Mouse (Mus musculus) hindbrain, embryonic 14.5 days (tissue): ENCODE data around the gene Cped1. TPM values are rescaled to one million over a fixed set of nuclear protein-coding genes. Genes with fewer than 3 reads are reported as not detected.

ENCODE experiments used
- ATAC-seq: fragments of 200-750 bp; cut with Nextera tagmentation; 2 replicates; pipeline ENCODE4 v1.8.0; 2017; ENCODE audit warnings: moderate number of reproducible peaks, mild to moderate bottlenecking, moderate TSS enrichment, moderate library complexity; ENCODE audit not compliant: low FRiP score
- DNase-seq: peaks from one replicate; pipeline ENCODE4 v3.0.0-alpha.2; 2015; ENCODE audit warnings: low spot score
- H3K27ac ChIP-seq: fragments of 300-500 bp; sonication (generic); 2 replicates; pipeline ENCODE4 v1.5.1; 2014; ENCODE audit warnings: mild to moderate bottlenecking, moderate library complexity
- H3K27me3 ChIP-seq: fragments of 300-500 bp; sonication (generic); 2 replicates; pipeline ENCODE4 v1.6.1; 2014; ENCODE audit warnings: mild to moderate bottlenecking, low read length, mixed read lengths; ENCODE audit not compliant: control insufficient read depth, insufficient read depth
- H3K36me3 ChIP-seq: fragments of 300-500 bp; sonication (generic); replicated peaks from 2 replicates; pipeline ENCODE4 v1.6.1; 2014; ENCODE audit not compliant: control insufficient read depth, insufficient read depth
- H3K4me1 ChIP-seq: fragments of 300-500 bp; sonication (generic); replicated peaks from 2 replicates; pipeline ENCODE4 v1.6.1; 2014; ENCODE audit warnings: antibody characterized with exemption, low read length, mixed read lengths; ENCODE audit not compliant: control insufficient read depth, insufficient read depth
- H3K4me2 ChIP-seq: fragments of 300-500 bp; sonication (generic); replicated peaks from 2 replicates; pipeline ENCODE4 v1.6.1; 2014; ENCODE audit warnings: mild to moderate bottlenecking, moderate library complexity
- H3K4me3 ChIP-seq: fragments of 300-500 bp; sonication (generic); replicated peaks from 2 replicates; pipeline ENCODE4 v1.5.1; 2014; ENCODE audit warnings: mild to moderate bottlenecking, low read length
- H3K9ac ChIP-seq: fragments of 300-500 bp; sonication (generic); 2 replicates; pipeline ENCODE4 v1.6.1; 2014
- H3K9me3 ChIP-seq: fragments of 300-500 bp; sonication (generic); 2 replicates; pipeline ENCODE4 v1.6.1; 2016; ENCODE audit warnings: low read length; ENCODE audit not compliant: control insufficient read depth
- WGBS: fragments of 180-500 bp; shearing (Covaris S2); extraction: QIAGEN DNeasy Blood & Tissue Kit; methylation state at CpG from one replicate; pipeline ENCODE4 v1.1.7; 2014; 5-methylcytosine and 5-hydroxymethylcytosine counted together
- polyA plus RNA-seq: library from polyadenylated mRNA; unstranded; fragments of >200 nt; fragmentation: Nextera tagmentation; extraction: Ambion mirVana; gene quantifications from 2 replicates; pipeline ENCODE4 v1.2.1, GENCODE M21; 2014

Gene Cped1
- polyA plus RNA-seq, 1 experiment from 2014 or later, result 5.0 TPM

GRCm38 (mm10) chr6:22049093-22049492 is 63.4 kb downstream of the Cped1 start:
- Histone ChIP-seq H3K4me2 (no peak overlapping the region), H3K36me3 (no peaks in the 10 kb centered on the region), H3K4me1 (no peaks in the 10 kb centered on the region), H3K27me3 (no peaks in the 10 kb centered on the region), H3K9me3 (no peaks in the 10 kb centered on the region), H3K4me3 (no peak overlapping the region), H3K27ac (no peak overlapping the region), H3K9ac (no peak overlapping the region)
- ATAC-seq (peak; percentile 53; the same call in 1 of the 2 replicates), DNase-seq (no peak)
- 38% methylated on average over 5 of the region's 5 CpGs for WGBS

GRCm38 (mm10) chr6:22051526-22051925 is 65.8 kb downstream of the Cped1 start:
- H3K9ac ChIP-seq, result no peak overlapping the region
- H3K9me3 ChIP-seq, result no peaks in the 10 kb centered on the region
- DNase-seq, result no peak
- H3K4me2 ChIP-seq, result no peak overlapping the region
- WGBS, result 93% methylated on average over 3 of the region's 3 CpGs
- no peak for ATAC-seq
- H3K36me3 ChIP-seq, result no peaks in the 10 kb centered on the region
- no peak overlapping the region for H3K27ac ChIP-seq
- H3K27me3 ChIP-seq, result no peaks in the 10 kb centered on the region
- H3K4me1 ChIP-seq, result no peaks in the 10 kb centered on the region
- no peak overlapping the region for H3K4me3 ChIP-seq

GRCm38 (mm10) chr6:22053014-22053413 is 67.3 kb downstream of the Cped1 start:
- DNase-seq (no peak), ATAC-seq (no peak)
- Histone ChIP-seq H3K27ac (no peak overlapping the region), H3K4me3 (no peak overlapping the region), H3K9me3 (no peaks in the 10 kb centered on the region), H3K9ac (no peak overlapping the region), H3K4me2 (no peak overlapping the region), H3K27me3 (no peaks in the 10 kb centered on the region), H3K4me1 (no peaks in the 10 kb centered on the region), H3K36me3 (no peaks in the 10 kb centered on the region)
- WGBS, result 91% methylated on average over 3 of the region's 3 CpGs

- Histone ChIP-seq H3K27ac (no peak overlapping the region), H3K36me3 (no peaks in the 10 kb centered on the region), H3K4me1 (no peaks in the 10 kb centered on the region), H3K27me3 (no peaks in the 10 kb centered on the region), H3K9me3 (no peaks in the 10 kb centered on the region), H3K4me3 (no peak overlapping the region), H3K9ac (no peak overlapping the region), H3K4me2 (no peak overlapping the region)
- DNase-seq (no peak), ATAC-seq (no peak)
- 89% methylated on average over 4 of the region's 4 CpGs for WGBS
Observed at GRCm38 (mm10) chr6:22064341-22064740, 78.6 kb downstream of the Cped1 start.

- WGBS, result 82% methylated on average over 15 of the region's 15 CpGs
- peak overlapping the region; percentile 4; the same call in 1 of the 2 replicates for H3K4me2 ChIP-seq
- H3K4me3 ChIP-seq, result no peak overlapping the region
- DNase-seq, result no peak
- ATAC-seq, result peak; percentile 31; the same call in 1 of the 2 replicates
- no peaks in the 10 kb centered on the region for H3K9me3 ChIP-seq
- H3K27ac ChIP-seq, result no peak overlapping the region
- no peaks in the 10 kb centered on the region for H3K36me3 ChIP-seq
- no peaks in the 10 kb centered on the region for H3K27me3 ChIP-seq
- no peak overlapping the region for H3K9ac ChIP-seq
- H3K4me1 ChIP-seq, result no peaks in the 10 kb centered on the region
Observed at GRCm38 (mm10) chr6:22070603-22071322, 85.0 kb downstream of the Cped1 start.

GRCm38 (mm10) chr6:22071323-22071840 is 85.7 kb downstream of the Cped1 start:
- Histone ChIP-seq H3K9ac (no peak overlapping the region), H3K4me2 (peak overlapping the region; percentile 4; the same call in 1 of the 2 replicates), H3K27me3 (no peaks in the 10 kb centered on the region), H3K4me1 (no peaks in the 10 kb centered on the region), H3K27ac (no peak overlapping the region), H3K4me3 (no peak overlapping the region), H3K36me3 (no peaks in the 10 kb centered on the region), H3K9me3 (no peaks in the 10 kb centered on the region)
- 38% methylated on average over 4 of the region's 4 CpGs for WGBS
- ATAC-seq (peak; percentile 43; the same call in 1 of the 2 replicates), DNase-seq (peak; percentile 72)

GRCm38 (mm10) chr6:22072737-22073136 is 87.0 kb downstream of the Cped1 start:
- Histone ChIP-seq H3K9me3 (no peaks in the 10 kb centered on the region), H3K27me3 (no peaks in the 10 kb centered on the region), H3K4me1 (no peaks in the 10 kb centered on the region), H3K9ac (no peak overlapping the region), H3K4me2 (no peak overlapping the region), H3K27ac (no peak overlapping the region), H3K36me3 (no peaks in the 10 kb centered on the region), H3K4me3 (no peak overlapping the region)
- 77% methylated on average over 4 of the region's 4 CpGs for WGBS
- no peak for DNase-seq
- no peak for ATAC-seq

- Histone ChIP-seq H3K36me3 (no peaks in the 10 kb centered on the region), H3K4me3 (no peak overlapping the region), H3K4me1 (no peaks in the 10 kb centered on the region), H3K9ac (no peak overlapping the region), H3K27me3 (no peaks in the 10 kb centered on the region), H3K9me3 (no peaks in the 10 kb centered on the region), H3K27ac (no peak overlapping the region), H3K4me2 (no peak overlapping the region)
- ATAC-seq (no peak), DNase-seq (no peak)
- 87% methylated on average over 5 of the region's 5 CpGs for WGBS
Observed at GRCm38 (mm10) chr6:22074232-22075083, 88.7 kb downstream of the Cped1 start.

- no peak for DNase-seq
- no peaks in the 10 kb centered on the region for H3K36me3 ChIP-seq
- no peak overlapping the region for H3K4me3 ChIP-seq
- H3K27ac ChIP-seq, result no peak overlapping the region
- no peaks in the 10 kb centered on the region for H3K27me3 ChIP-seq
- H3K9me3 ChIP-seq, result no peaks in the 10 kb centered on the region
- no peak for ATAC-seq
- WGBS, result 43% methylated on average over 7 of the region's 7 CpGs
- no peak overlapping the region for H3K9ac ChIP-seq
- H3K4me2 ChIP-seq, result no peak overlapping the region
- H3K4me1 ChIP-seq, result no peaks in the 10 kb centered on the region
Observed at GRCm38 (mm10) chr6:22078686-22079264, 93.1 kb downstream of the Cped1 start.
